Mouse (Mus musculus) adrenal gland, postnatal 10 days (tissue): ENCODE results near the gene Gata3. TPM values are rescaled to one million over a fixed set of nuclear protein-coding genes. Genes with fewer than 3 reads are reported as not detected.
A peak's percentile ranks its signal among the peaks of the same experiment; 100 is the strongest.

Experiments used
- DNase-seq: peaks from one replicate; pipeline ENCODE4 v3.0.0; 2021; ENCODE audit warnings: mixed read lengths
- long read RNA-seq, 2 experiments: library from polyadenylated mRNA; stranded (forward); transcript quantifications; one replicate each; pipeline ENCODE4 v2.0.0; 2021
- total RNA-seq, 2 experiments: library from RNA; stranded (reverse); gene quantifications; 2 replicates each; pipeline ENCODE4 v1.2.3; 2021

Gata3 gene
- 10 to 100 TPM; 12.3 to 14.8 TPM for total RNA-seq
- long read RNA-seq, experiment 1, partial matches to known transcripts = 6 of 13 reads
- long read RNA-seq, experiment 1, other reads (novel, unspliced or antisense) = 7 of 13 reads
- long read RNA-seq, experiment 2, transcript Gata3-201 (6 exons, 3,215 nt) = major isoform, 8 of 17 reads
- long read RNA-seq, experiment 2, partial matches to known transcripts = 5 of 17 reads
- long read RNA-seq, experiment 2, other reads (novel, unspliced or antisense) = 4 of 17 reads

DNA sequence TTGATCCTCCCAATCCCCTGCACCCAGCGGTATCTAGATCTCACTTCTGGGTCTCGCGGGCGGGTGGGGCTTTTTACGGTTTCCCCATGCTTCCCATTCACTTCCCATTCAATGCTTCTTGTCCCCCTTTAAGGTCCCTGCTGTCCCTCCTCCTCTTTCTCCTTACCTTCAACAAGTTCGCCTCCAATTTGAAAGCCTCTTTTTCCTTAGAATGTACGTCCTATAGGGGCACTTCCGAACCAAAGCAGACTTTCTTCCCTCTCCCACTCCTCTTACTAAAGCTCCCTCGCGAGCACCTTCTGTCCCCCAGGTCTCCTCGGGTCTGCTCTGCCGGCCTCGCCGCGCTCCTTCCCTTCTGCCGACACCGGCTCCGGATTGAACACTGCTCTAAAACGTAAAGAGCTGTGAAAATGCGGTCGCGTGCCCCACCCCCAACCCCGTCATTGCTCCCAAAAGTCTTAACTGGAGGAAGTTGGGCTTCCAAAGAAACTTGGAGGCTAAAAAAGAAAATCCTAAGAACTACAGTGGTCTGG is at the start of gene Gata3:
Gata3 (minus strand) TSS at position 384 of the 533 bp plus-strand sequence.
- no peak for DNase-seq

DNA sequence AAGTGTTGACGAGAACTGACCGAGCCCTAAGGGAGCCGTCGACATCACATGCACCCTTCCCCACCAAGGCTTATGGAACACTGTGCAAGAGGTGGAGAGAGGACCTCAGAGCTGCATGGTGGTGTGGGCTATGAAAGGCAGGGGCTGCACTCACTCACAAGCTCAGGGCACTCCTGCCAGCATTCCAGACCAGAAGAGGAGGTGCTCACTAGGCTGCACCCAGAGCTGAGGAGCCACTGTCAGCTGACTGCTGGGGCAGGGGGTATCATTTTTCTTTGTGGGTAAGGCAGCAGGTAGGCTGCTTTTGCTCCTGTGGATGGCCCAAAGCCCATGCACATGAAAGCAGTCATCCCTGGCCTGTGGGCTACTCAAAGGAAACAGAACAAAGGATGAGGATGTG is 49.4 kb upstream of the Gata3 start:
- DNase-seq = no peak

DNA sequence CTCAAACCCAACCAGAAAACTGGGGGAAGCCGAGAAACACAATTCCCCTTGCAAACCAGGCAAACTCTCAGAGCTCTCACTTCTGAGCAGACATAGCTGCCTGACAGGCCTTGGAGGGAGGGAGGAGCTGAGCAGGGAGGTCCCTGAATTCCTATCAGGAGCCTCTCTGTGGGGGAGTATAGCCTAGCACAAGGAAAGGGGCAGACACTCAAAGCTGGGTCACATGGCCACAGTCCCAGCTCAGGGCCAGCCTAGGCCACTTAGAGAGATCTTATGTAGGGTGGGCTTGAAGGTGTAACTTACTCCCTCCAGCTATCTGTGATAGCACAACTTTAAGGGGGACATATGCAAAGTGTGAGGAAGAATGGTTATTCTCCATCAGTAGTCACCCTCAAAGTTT is 46.1 kb upstream of the Gata3 start:
- DNase-seq = no peak

DNA sequence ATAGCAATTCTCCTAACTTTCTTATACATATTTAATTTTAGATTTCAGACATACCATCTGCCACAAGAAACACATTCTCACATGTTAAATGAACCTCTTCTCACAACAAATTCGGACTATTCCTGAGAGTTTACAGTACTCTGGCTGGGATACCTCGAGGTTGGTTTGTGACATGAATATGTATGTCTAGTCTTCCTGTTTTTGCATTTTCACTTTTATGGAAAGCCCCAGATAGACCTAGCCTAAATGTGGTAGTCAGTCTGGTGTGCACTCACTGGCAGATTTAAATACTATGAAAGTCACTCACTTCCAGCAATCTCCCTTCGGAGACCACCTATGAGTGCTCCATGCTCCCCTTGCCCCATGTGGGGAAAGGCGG is 37.1 kb upstream of the Gata3 start:
- DNase-seq = no peak

- no peak for DNase-seq
These were observed 36.5 kb upstream of the Gata3 start for GRCm38 (mm10) chr2:9926194-9926904.

DNA sequence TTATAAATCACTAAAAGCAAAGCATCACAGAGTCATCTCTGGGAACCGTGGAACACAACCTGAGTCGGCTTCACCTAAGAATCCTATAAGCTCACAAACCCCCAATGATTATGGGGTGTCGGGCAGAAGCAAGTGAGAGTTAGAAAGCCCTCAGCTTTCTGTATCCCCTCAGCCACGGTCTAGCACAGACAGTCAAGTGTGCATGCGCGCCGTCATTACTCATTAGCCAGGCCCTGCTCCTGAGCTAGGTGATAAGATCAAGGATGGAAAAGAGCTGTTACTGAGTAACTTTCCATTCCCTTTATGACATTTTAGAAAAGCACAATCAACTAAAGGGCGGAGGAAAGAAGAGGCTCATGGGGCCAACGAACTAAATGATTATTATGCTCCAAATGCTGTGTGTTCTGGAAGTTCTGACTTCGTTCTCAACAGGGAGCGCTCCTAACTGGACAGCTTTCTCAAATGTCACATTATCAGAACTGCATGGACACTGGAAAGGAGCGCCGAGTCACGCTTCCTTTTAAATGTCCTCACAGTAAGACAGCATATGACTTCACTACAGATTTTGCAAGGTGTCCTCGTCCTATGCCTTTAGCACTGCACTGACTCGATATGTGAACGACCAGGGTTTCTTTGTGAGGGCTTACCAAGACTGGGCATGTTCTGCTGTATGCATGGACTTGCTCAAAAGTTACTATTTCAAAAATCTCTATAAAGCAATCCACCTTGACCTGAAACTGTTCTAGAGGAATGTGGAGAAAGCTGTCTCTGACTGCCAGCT is 29.0 kb upstream of the Gata3 start:
- DNase-seq = peak; percentile 30

DNA sequence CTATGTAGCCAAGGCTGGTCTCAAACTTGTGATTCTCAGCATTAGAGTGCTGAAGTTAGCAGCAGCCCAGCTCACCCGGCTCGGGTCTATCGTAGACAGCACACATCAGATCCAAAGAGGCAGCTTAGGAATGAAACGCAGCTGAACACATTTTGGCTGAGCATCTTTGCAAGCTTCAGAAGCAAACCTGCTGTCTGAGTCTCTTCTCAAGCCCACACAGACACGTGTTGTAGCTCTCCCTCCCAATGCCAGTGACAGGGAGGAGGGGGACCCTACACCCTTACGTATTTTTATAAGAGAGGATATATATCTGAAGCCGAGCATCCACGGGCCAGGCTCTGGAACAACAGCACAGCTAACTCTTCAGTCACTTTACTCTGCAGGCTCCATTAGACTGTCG is 27.8 kb upstream of the Gata3 start:
- DNase-seq = no peak

- no peak for DNase-seq
These were observed 16.2 kb upstream of the Gata3 start for GRCm38 (mm10) chr2:9905995-9906394.

GRCm38 (mm10) chr2:9903854-9904560 is 14.2 kb upstream of the Gata3 start:
- no peak for DNase-seq

DNA sequence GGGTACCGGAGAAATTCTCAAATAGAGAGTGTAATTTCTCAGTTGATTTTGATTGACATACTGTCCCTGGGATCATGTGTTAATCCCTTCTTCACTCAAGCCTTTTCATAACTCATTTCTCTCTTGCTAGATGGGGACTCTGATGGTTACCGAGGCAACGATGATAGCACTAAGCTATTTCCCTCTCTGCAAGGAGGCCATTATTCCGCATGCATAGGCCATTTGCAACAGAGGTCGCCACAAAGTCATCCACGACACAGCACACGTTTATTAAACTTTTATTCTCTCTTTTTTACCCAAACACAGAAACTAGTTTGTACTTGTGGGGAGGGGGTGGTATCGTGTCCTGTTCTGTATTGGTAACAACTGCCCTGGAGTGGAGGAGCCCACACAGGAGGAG is 8.0 kb upstream of the Gata3 start:
- no peak for DNase-seq

GRCm38 (mm10) chr2:9896097-9896770 is 6.4 kb upstream of the Gata3 start:
- no peak for DNase-seq

GRCm38 (mm10) chr2:9894836-9895593 is 5.2 kb upstream of the Gata3 start:
- no peak for DNase-seq

GRCm38 (mm10) chr2:9893272-9893953 is 3.6 kb upstream of the Gata3 start:
- no peak for DNase-seq

DNA sequence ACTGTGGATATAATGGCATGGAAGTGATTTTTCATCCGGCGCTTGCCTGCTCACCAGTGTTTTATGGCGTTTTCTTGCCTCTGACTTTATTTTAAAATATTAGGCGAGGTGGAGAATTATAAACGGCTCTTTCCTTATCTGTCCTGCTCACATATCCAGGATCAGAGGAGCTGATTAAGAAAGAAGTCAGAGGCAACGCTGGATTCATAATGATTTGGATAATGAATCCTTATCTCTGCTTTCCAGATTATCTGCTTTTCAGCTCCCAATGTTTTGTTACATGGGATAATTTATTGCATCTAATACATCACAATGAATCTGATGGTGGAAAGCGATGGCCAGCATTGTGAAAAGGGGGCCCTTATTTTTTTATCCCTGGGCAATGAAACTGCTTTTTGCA is 2.7 kb upstream of the Gata3 start:
- no peak for DNase-seq

GRCm38 (mm10) chr2:9890906-9891305 is 1.1 kb upstream of the Gata3 start:
- DNase-seq = no peak

DNA sequence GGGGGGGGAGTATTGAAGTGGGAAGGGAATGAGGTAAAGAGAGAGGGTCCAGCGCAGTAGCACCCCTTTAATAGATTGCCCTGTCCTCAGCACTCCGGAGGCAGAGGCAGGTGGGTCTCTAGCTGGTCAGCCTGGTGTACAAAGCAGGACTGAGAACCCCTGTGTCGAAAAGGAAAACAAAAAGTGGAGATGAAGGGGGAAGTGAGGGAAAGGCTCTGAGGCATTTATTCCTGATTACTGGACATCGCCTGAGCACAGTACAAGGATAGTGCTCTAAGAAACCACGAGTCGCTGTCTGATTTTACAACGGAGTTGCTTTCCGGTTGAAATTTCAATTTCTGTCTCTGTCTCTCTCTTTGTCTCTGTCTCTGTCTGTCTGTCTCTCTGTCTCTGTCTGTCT is 417 bp upstream of the Gata3 start:
- DNase-seq = no peak

- peak; percentile 48 for DNase-seq
These were observed 752 bp downstream of the Gata3 start, which contains the start of gene 9230102O04Rik for GRCm38 (mm10) chr2:9888913-9889650. TSS of gene 9230102O04Rik (minus strand) at chr2:9889540.

- no peak for DNase-seq
These were observed 2.2 kb downstream of the Gata3 start for GRCm38 (mm10) chr2:9887636-9888035.

DNA sequence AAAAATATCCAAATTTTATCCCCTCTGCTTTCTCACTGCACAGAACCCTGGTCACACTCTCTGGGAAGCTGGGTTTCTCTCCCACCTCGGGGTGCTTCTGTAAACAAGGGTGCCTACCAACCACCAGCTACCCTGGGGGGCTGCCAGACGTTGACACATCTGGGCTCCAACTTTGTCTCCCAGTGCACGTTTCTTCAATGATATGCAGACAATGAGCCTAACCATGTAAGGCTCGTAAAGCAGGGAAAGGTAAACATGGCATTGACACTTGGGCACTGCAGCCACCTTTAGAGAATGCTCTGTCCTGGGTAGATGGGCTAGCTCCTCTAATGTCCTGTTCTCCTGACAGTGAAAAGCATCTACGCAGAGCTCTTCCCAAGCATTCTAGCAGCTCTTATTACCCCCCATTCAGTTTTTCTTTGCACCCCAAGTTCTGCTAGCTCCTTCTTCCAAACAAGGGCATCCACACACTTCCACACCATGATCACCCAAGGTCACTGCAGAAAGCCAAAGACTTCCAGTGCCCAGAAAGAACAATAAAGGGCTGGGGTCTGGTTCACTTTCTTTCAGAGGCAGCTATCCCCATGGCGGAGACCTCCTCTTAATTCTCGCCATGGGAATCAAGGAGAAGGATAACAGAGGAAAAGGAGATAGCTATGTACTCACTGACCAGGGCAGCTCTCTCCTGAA is 2.8 kb downstream of the Gata3 start:
- DNase-seq = no peak
